Mouse (Mus musculus): ENCODE results near the gene Clec16a.

Gene Clec16a

GRCm38 (mm10) chr16:10763540-10764264 is 218.6 kb downstream of the Clec16a start:
- DNase-seq (ENCODE audit: low spot score in 2 of 2) = no peak

DNA sequence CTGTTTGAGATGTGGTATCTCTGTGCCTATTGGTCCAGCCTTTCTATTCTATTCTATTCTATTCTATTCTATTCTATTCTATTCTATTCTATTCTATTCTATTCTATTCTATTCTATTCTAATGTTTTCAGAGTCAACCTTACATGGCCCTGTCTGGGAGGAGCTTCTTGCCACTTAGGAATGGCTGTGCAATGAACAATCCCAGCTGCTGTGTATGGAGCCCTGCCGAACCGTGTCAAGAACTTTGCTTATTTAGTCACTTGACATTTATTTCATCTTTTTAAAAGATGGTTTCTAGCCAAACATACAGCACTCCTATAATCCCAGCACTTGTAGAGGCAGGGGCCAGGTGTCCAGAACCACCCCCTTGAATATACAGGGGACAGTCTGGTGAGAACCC is 219.2 kb downstream of the Clec16a start:
- no peak for DNase-seq (ENCODE audit: low spot score in 2 of 2)

GRCm38 (mm10) chr16:10767158-10767557 is 222.0 kb downstream of the Clec16a start:
- DNase-seq (ENCODE audit: low spot score in 2 of 2) = peak; percentile 46 to 69

- no peak for DNase-seq (ENCODE audit: low spot score in 2 of 2)
These were observed 223.7 kb downstream of the Clec16a start for GRCm38 (mm10) chr16:10768821-10769220.

- DNase-seq (ENCODE audit: low spot score in 2 of 2) = peak; percentile 25 to 39
These were observed 224.5 kb downstream of the Clec16a start for GRCm38 (mm10) chr16:10769661-10770060.

GRCm38 (mm10) chr16:10770531-10771325 is 225.6 kb downstream of the Clec16a start:
- no peak for DNase-seq (ENCODE audit: low spot score in 2 of 2)

DNA sequence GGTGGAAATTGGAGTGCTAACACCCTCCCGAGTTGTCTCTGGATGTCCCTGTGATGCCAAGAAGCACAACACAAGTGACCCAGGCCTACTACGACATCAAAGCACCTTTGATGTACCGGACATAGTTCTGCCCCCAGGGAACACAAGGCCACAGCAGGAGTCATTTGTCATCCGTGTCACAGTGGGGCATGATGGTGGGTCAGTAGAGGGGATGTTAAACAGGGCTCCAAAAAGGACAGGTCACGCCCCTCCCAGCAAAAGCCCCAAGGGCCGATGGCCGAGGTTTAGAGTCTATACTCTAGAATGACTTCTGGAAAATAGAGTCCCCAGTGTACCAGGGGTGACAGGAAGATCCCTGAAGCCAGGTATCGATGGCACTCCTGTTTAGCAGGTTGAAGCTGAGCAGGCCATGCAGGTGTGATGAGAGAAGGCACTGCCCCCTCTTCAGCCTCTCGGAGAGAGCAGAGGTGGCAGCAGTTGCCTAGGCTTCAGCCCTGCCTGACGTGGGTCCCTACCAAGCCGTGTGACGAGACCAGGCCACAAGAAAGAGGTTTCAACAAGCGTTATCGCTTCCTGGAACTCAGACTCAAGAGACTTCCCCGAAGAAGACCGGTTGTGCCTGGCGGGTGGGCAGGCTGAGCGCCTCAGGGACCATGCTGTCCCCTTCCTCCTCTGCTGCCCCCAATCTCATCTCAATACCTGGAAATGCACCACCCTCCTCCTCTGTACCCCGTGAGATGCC is 226.8 kb downstream of the Clec16a start:
- no peak for DNase-seq (ENCODE audit: low spot score in 2 of 2)

- no peak for DNase-seq (ENCODE audit: low spot score in 2 of 2)
These were observed 228.4 kb downstream of the Clec16a start for GRCm38 (mm10) chr16:10773543-10773942.

DNA sequence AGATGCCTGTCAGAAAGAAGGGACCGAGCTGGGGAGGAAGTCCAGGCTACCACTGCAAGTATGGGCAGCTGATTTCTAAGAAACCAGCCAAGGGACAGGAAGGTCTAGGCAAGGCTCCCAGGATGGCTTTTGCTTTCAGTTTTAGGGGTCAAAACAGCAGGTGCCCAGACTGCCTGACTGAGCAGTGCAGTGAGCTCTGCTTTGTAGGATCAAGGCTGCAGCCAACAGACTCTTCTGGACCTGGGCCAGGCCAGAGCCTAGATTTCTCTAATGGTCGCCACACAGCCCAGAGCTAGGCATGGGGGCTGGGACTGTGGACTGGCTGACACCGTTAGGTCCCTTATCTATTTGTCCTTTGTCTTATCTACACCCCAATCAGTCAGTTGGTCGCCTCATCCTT is 229.6 kb downstream of the Clec16a start:
- no peak for DNase-seq (ENCODE audit: low spot score in 2 of 2)

DNA sequence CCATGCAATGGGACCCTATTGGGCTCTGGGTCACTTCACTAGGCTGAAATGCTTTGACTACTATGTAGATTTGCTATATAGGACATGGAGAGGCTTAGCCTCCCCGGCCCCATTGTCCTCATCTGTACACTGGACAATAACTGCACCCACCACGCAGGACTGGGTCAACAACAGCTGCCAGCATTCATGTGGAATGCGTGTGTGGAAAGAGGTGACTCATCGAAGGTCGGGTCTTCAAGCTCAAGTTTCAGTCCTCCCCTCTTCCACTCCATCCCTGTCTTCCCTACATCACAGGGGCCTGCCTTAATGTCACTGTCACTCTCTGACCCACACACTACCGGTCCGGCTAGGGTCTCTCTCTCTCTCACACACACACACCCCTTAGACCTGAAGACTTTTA is 231.2 kb downstream of the Clec16a start:
- no peak for DNase-seq (ENCODE audit: low spot score in 2 of 2)

DNA sequence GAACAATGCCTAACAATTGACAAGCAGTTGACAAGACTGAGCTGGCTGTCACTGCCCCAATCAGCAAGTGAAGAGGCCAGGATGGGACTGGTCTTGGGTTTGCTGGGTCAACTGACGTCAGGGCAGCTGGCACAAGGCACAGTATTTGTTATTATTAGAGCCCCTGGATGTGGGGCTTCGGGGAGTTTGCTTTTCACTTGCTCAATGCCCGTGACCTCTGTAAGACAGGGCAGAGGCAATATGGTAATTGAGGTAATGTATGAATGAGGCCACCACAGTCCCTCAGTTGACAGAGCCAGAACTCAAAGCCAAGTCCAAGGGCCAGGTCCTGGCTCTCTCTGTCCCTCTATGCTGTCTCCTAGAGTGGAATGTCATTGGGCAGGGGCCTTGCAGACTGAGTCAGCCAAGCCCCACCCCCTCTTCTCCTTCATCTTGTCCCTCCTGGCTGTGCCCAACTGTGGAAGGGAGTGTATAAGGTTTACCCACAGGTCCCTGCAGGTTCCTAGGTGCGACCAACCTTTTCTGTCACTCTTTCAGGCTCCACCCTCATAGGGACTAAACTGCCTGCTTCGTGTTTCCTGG is 232.5 kb downstream of the Clec16a start:
- DNase-seq (ENCODE audit: low spot score in 2 of 2) = no peak

DNA sequence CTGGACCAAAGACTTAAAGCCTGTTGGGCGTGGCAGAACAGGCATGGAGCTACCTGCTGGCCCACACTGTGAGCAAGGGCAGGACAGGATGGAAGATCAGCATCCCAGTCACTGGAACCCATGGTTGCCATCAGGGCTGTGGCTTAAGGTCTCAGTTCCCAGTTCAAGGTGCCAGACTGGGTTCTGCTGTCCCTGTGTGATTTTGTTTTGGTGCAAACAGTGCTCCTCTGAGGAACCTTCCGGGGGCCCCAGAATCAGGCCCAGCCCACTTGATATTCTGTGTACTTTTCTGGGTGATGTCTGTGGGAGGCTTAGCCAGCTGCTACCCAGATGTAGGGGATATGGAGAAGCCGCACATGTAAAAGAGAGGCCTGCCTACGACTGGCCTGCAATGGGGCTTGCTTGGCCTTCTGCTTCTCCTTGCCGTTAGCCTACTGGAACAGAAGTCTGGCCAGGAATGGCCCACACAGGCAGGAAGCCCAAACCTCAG is 235.5 kb downstream of the Clec16a start:
- DNase-seq (ENCODE audit: low spot score in 2 of 2) = no peak

- no peak for DNase-seq (ENCODE audit: low spot score in 2 of 2)
These were observed 236.8 kb downstream of the Clec16a start for GRCm38 (mm10) chr16:10781862-10782371.

GRCm38 (mm10) chr16:10782377-10783151 is 237.4 kb downstream of the Clec16a start:
- no peak for DNase-seq (ENCODE audit: low spot score in 2 of 2)

GRCm38 (mm10) chr16:10783152-10783434 is 238.0 kb downstream of the Clec16a start:
- no peak for DNase-seq (ENCODE audit: low spot score in 2 of 2)

- no peak for DNase-seq (ENCODE audit: low spot score in 2 of 2)
These were observed 238.3 kb downstream of the Clec16a start for GRCm38 (mm10) chr16:10783451-10783850.

DNA sequence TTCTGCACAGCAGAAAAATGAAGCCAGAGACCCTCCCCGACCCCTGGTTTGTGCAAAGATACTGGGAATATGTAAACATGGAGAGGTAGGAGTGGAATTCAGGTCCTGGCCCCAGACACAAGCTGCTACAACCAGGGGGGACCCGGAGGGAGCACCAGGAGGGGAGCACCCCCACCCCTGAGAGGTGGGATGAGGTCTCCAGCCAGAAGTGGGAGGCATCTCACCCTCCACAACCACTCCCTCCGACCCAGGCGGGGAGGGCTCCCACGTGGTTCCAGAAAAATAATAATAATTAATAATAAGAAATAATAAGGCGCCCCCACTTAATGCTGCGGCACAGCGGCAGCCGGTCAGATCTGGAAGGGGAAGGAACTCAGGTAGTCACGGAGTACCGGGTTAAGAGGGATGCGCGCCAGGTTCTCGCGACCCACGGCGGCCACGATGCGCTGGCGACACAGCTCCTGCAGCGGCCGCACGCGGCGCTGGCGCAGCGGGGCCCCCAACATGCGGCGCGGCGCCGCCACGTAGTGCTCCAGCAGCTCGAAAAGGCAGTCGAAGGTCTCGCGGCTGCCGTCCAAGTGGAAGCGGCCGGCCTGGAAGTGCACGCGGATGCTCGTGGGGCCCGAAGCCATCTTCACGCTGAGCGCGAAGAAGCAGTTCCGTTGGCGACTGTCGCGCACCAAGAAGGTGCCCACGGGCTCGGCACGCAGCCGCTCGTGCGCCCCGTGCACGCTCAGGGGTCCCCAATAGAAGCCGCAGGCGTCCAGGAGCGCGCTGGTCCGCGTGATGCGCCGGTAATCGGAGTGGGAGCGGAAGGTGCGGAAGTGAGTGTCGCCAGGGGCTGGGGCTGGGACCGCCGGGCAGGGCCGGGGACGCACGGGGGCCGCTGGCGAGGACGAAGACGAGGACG is 239.0 kb downstream of the Clec16a start:
- DNase-seq (ENCODE audit: low spot score in 2 of 2) = peak in 1 of 2 experiments; percentile 27

DNA sequence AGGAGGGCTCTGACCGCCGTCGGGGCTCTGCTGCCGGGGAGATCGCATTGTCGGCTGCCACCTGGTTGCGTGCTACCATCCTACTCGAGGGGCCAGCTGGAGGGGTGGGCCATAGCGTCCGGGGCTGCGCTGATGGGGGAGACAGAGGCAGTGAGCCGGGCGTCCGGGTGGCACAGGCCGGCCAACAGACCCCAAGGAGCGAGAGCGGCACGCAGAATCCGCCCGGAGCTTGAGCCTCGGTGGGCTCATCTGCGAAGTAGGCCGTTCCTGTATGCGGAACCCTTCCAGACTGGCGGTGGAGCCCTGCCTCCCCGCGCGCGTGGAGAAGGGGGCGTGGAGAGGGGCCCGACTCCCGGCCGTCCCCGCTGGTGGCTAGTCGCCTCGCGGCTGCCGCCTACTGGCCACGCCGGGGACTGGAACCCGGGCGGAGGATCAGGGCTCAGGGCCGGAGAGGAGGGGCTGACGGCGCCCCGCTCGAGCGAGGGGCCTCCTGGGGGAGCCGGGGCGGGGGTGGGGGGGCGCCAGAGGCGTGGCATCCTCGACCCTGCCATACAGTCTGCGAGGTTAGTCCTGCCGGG is 239.7 kb downstream of the Clec16a start:
- DNase-seq (ENCODE audit: low spot score in 2 of 2) = peak; percentile 76 to 80

- peak; percentile 71 to 78 for DNase-seq (ENCODE audit: low spot score in 2 of 2)
These were observed 240.5 kb downstream of the Clec16a start, which contains the start of gene Socs1 for GRCm38 (mm10) chr16:10785371-10786231. Gene Socs1 (minus strand): TSS chr16:10785536.

Measured in frontal cortex, postnatal 36 days (tissue).